Mouse (Mus musculus) limb, embryonic 11.5 days (tissue): ENCODE data around the gene Ralgapb. TPM values are rescaled to one million over a fixed set of nuclear protein-coding genes. Genes with fewer than 3 reads are reported as not detected.

ENCODE experiments used
- ATAC-seq: fragments of 200-750 bp; cut with Nextera tagmentation; 2 replicates; pipeline ENCODE4 v1.8.0; 2017; ENCODE audit warnings: low read depth; ENCODE audit not compliant: insufficient number of reproducible peaks, low FRiP score, low TSS enrichment
- DNase-seq: peaks from one replicate; pipeline ENCODE4 v3.0.0-alpha.2; 2015; ENCODE audit warnings: low spot score
- H3K27ac ChIP-seq: fragments of 300-500 bp; sonication (generic); replicated peaks from 2 replicates; pipeline ENCODE4 v1.5.1; 2014; ENCODE audit warnings: low read depth, mild to moderate bottlenecking, low read length
- H3K27me3 ChIP-seq: fragments of 300-500 bp; sonication (generic); 2 replicates; pipeline ENCODE4 v1.6.1; 2014; ENCODE audit warnings: mild to moderate bottlenecking, low read length, mixed read lengths; ENCODE audit not compliant: control insufficient read depth, insufficient read depth
- H3K36me3 ChIP-seq: fragments of 300-500 bp; sonication (generic); 2 replicates; pipeline ENCODE4 v1.6.1; 2014; ENCODE audit warnings: mild to moderate bottlenecking, low read length, moderate library complexity, mixed read lengths; ENCODE audit not compliant: control insufficient read depth, insufficient read depth
- H3K4me1 ChIP-seq: fragments of 300-500 bp; sonication (generic); 2 replicates; pipeline ENCODE4 v1.6.1; 2014; ENCODE audit warnings: low read length, mixed read lengths; ENCODE audit not compliant: control insufficient read depth, insufficient read depth
- H3K4me2 ChIP-seq: fragments of 300-500 bp; sonication (generic); 2 replicates; pipeline ENCODE4 v1.6.1; 2014; ENCODE audit warnings: low read depth, mild to moderate bottlenecking, moderate library complexity; ENCODE audit not compliant: severe bottlenecking
- H3K4me3 ChIP-seq: fragments of 300-500 bp; sonication (generic); 2 replicates; pipeline ENCODE4 v1.5.1; 2014; ENCODE audit warnings: low read depth, low read length
- H3K9ac ChIP-seq: fragments of 300-500 bp; sonication (generic); 2 replicates; pipeline ENCODE4 v1.6.1; 2014; ENCODE audit warnings: mild to moderate bottlenecking, low read length
- H3K9me3 ChIP-seq: fragments of 300-500 bp; sonication (generic); 2 replicates; pipeline ENCODE4 v1.6.1; 2016; ENCODE audit warnings: low read length; ENCODE audit not compliant: control insufficient read depth
- WGBS: fragments of 180-500 bp; shearing (Covaris S2); extraction: QIAGEN DNeasy Blood & Tissue Kit; methylation state at CpG from one replicate; pipeline ENCODE4 v1.1.7; 2014; 5-methylcytosine and 5-hydroxymethylcytosine counted together
- polyA plus RNA-seq: library from polyadenylated mRNA; unstranded; fragments of >200 nt; fragmentation: Nextera tagmentation; extraction: Ambion mirVana; gene quantifications from 2 replicates; pipeline ENCODE4 v1.2.1, GENCODE M21; 2014

Gene Ralgapb
- polyA plus RNA-seq, 1 experiment from 2014 or later = 19.3 TPM

DNA sequence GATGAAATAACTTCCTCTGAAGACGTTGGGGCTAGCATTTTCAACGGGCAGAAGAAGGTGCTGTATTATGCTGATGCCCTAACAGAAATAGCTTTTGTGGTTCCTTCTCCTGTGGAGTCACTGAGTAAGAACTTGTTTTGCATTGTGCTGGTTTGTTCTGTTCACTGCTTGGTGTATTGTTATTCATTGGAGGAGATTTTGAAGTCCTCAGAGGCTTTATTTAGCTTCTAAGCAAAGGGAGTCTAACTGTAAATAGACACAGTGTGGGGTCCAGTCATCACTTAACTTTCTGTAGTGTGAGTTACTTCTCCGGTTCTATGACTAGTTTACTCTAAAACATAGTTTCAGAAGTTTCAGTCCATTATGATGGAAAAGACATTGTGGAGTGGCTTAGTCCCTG is 68.0 kb downstream of the Ralgapb start:
- no peaks in the 10 kb centered on the region for H3K27me3 ChIP-seq
- no peak overlapping the region for H3K4me3 ChIP-seq
- peaks cover 2% of the 10 kb centered on the region; the same call in 1 of the 2 replicates for H3K36me3 ChIP-seq
- ATAC-seq (no peak), DNase-seq (no peak)
- H3K4me1 ChIP-seq = no peaks in the 10 kb centered on the region
- H3K9me3 ChIP-seq = no peaks in the 10 kb centered on the region
- no peak overlapping the region for H3K27ac ChIP-seq
- H3K4me2 ChIP-seq = no peak overlapping the region
- no peak overlapping the region for H3K9ac ChIP-seq
- 84% methylated on average over 3 of the region's 3 CpGs for WGBS

GRCm38 (mm10) chr2:158498457-158498856 is 88.8 kb downstream of the Ralgapb start:
- H3K36me3 ChIP-seq = peaks cover 8% of the 10 kb centered on the region
- ATAC-seq (no peak), DNase-seq (no peak)
- H3K27me3 ChIP-seq = no peaks in the 10 kb centered on the region
- H3K4me1 ChIP-seq = no peaks in the 10 kb centered on the region
- H3K9ac ChIP-seq = no peak overlapping the region
- 85% methylated on average over 5 of the region's 5 CpGs for WGBS
- no peaks in the 10 kb centered on the region for H3K9me3 ChIP-seq
- no peak overlapping the region for H3K27ac ChIP-seq
- H3K4me3 ChIP-seq = no peak overlapping the region
- no peak overlapping the region for H3K4me2 ChIP-seq

DNA sequence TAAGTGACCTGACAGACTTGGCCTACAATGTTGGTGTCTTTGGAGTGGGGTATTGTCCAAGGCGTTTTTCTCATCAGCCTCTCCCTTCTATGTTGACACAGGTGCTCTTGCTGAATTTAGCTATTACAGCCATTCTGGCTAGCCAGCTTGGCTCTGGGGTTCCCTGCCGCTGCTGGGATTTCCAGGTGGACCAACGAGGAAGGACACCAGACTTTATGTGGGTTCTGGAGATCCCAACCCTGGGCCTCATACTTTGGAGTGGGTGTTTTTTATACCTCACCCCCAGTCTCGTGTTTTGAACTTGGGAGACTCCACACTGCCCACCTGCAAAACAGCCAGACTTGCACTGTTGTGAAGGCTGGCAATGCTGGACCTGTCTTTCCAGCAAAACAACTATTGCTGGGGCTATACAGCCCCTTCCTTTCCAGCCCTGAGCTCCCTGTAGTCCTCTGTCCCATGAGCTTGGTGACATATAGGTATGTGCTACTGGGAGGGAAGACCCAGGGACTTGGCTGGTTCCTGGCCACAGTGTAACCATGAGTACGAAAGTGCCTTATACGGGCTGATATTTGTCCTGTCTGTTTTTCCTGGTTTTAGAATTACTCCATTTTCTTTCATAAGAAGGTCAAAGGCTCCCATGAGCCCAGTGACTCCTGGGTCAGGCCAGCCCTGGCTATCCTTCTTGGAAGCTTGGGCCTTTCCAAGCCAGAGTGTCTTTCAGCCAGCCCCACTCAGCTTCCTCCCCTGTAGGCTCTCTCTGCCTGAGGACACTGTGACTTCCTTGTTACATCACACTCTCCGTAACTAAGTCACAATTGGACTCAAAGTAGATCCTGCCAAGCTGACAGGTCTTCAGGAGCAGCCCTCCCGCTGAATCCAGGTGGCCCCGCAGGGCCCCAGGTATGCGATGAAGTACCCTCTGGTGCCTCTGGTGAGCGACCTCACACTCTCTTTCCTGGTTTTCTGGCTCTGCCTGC is 92.5 kb downstream of the Ralgapb start, which contains the start of gene Adig:
Gene Adig, plus strand, starts transcription at position 777 of the 977 bp plus-strand sequence.
- Histone ChIP-seq H3K9me3 (no peaks in the 10 kb centered on the region), H3K27ac (no peak within 1 kb of the TSS), H3K36me3 (no peaks in the 10 kb centered on the region), H3K9ac (no peak within 1 kb of the TSS), H3K4me3 (no peak within 1 kb of the TSS), H3K4me2 (no peak within 1 kb of the TSS), H3K27me3 (no peaks in the 10 kb centered on the region), H3K4me1 (no peaks in the 10 kb centered on the region)
- DNase-seq = no peak
- WGBS = 70% methylated on average over 11 of the region's 11 CpGs
- ATAC-seq = no peak

DNA sequence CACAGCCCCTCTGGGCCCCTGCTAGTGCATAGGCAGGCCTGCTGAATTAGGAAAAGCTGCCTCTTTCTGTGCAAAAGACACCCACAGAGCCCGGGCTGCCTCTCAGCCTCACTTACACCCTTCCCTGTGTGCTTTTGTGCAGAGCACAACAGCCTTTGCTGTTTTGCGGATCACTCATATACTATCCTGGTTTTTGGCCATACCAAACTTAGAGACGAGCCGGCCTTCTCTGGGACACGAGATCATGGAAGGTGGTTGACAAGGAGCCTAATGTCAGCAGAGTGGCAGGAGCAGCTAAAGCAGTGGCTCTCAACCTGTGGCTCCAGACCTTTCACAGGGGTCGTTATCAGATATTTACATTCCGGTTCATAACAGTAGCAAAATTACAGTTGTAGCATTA is 93.6 kb downstream of the Ralgapb start:
- WGBS = 85% methylated on average over 7 of the region's 7 CpGs
- H3K9ac ChIP-seq = no peak overlapping the region
- no peaks in the 10 kb centered on the region for H3K9me3 ChIP-seq
- no peak overlapping the region for H3K27ac ChIP-seq
- no peaks in the 10 kb centered on the region for H3K36me3 ChIP-seq
- H3K4me3 ChIP-seq = no peak overlapping the region
- H3K4me1 ChIP-seq = no peaks in the 10 kb centered on the region
- no peak for DNase-seq
- H3K4me2 ChIP-seq = no peak overlapping the region
- H3K27me3 ChIP-seq = no peaks in the 10 kb centered on the region
- no peak for ATAC-seq

GRCm38 (mm10) chr2:158503671-158504070 is 94.0 kb downstream of the Ralgapb start:
- WGBS = 60% methylated on average over 4 of the region's 4 CpGs
- ATAC-seq = no peak

DNA sequence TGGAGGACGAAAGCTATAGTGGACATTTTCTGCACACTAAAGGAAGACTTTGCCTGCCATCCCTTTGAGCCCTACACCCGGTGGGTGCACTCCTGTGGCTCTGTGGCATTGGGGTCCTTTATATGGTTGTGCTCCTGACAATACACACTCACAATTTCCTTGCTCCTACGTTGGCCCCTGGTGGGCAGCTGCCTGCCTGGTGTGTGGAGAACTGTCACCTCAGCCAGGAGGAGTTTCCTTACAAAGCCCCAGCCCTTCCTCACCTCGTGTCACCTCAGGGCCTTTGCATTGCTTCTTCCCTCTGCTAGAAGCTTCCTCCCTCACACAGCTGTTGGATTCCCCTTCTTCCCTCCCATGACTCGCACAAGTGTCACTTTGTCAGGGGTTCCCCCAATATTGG is 96.8 kb downstream of the Ralgapb start:
- ATAC-seq = no peak
- H3K4me2 ChIP-seq = no peak overlapping the region
- no peak overlapping the region for H3K4me3 ChIP-seq
- no peaks in the 10 kb centered on the region for H3K4me1 ChIP-seq
- no peak overlapping the region for H3K27ac ChIP-seq
- no peaks in the 10 kb centered on the region for H3K27me3 ChIP-seq
- no peaks in the 10 kb centered on the region for H3K9me3 ChIP-seq
- no peaks in the 10 kb centered on the region for H3K36me3 ChIP-seq
- H3K9ac ChIP-seq = no peak overlapping the region
- 83% methylated on average over 5 of the region's 5 CpGs for WGBS
- DNase-seq = no peak

More at GRCm38 (mm10) chr2:158503671-158504070, 94.0 kb downstream of the Ralgapb start:
- Histone ChIP-seq H3K4me1 (no peaks in the 10 kb centered on the region), H3K9me3 (no peaks in the 10 kb centered on the region), H3K27me3 (no peaks in the 10 kb centered on the region), H3K27ac (no peak overlapping the region), H3K36me3 (no peaks in the 10 kb centered on the region), H3K9ac (no peak overlapping the region), H3K4me2 (no peak overlapping the region), H3K4me3 (no peak overlapping the region)
- DNase-seq = no peak

DNA sequence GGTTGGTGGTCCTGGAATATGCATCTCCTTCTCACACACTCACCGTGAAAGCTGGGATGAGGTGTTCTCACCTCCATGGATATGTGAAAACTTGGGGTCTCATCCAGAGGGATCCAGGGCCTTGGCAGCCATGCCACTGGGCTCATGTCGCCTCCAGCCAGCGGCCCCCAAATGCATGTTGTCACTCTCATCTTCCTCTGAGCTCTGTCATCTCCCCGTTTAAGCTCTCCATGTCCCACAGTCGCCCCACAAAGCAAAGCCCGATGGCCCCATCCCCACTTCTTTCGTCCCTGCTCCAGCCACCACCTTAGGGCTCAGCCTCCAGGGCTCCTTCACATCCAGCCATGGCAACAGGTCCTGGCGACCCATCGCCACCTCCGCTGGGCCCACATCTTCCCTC is 97.4 kb downstream of the Ralgapb start:
- H3K4me3 ChIP-seq = no peak overlapping the region
- H3K9me3 ChIP-seq = no peaks in the 10 kb centered on the region
- H3K27me3 ChIP-seq = no peaks in the 10 kb centered on the region
- H3K27ac ChIP-seq = no peak overlapping the region
- DNase-seq (no peak), ATAC-seq (no peak)
- 94% methylated on average over 10 of the region's 10 CpGs for WGBS
- no peaks in the 10 kb centered on the region for H3K36me3 ChIP-seq
- H3K9ac ChIP-seq = no peak overlapping the region
- no peak overlapping the region for H3K4me2 ChIP-seq
- H3K4me1 ChIP-seq = no peaks in the 10 kb centered on the region

- Histone ChIP-seq H3K4me1 (no peaks in the 10 kb centered on the region), H3K27ac (no peak overlapping the region), H3K36me3 (no peaks in the 10 kb centered on the region), H3K4me3 (no peak overlapping the region), H3K9ac (no peak overlapping the region), H3K9me3 (no peaks in the 10 kb centered on the region), H3K4me2 (no peak overlapping the region), H3K27me3 (no peaks in the 10 kb centered on the region)
- 81% methylated on average over 6 of the region's 6 CpGs for WGBS
- no peak for DNase-seq
- ATAC-seq = no peak
These were observed 101.0 kb downstream of the Ralgapb start for GRCm38 (mm10) chr2:158510665-158511064.
